Mouse (Mus musculus): ENCODE measurements around the gene Endod1. TPM values are rescaled to one million over a fixed set of nuclear protein-coding genes. Genes with fewer than 3 reads are reported as not detected.
A peak's percentile ranks its signal among the peaks of the same experiment; 100 is the strongest.

Gene Endod1
- total RNA-seq, 1 experiment = 7.6 TPM

GRCm38 (mm10) chr9:14390278-14390677, 9.0 kb upstream of the Endod1 start:
- H3K9ac ChIP-seq (ENCODE audit: insufficient read depth, low read depth, low read length, poor library complexity, severe bottlenecking) = no peak overlapping the region
- no peaks in the 10 kb centered on the region for H3K36me3 ChIP-seq (ENCODE audit: control insufficient read depth, insufficient read depth, low read length, poor library complexity, severe bottlenecking)
- H3K27ac ChIP-seq (ENCODE audit: insufficient read depth, low read depth, low read length, poor library complexity, severe bottlenecking) = no peak overlapping the region
- no peaks in the 10 kb centered on the region for H3K9me3 ChIP-seq (ENCODE audit: control insufficient read depth, insufficient read depth, low read depth, low read length)
- DNase-seq (ENCODE audit: low read depth, low spot score) = no peak
- no peaks in the 10 kb centered on the region for H3K4me1 ChIP-seq (ENCODE audit: control insufficient read depth in 2 of 2, insufficient read depth in 2 of 2, low read length in 2 of 2, poor library complexity in 1 of 2)
- in situ Hi-C loops (cut with MboI; ENCODE audit: low sequenced_read_pairs in 2 of 2, unreplicated experiment in 2 of 2) = no loop called here
- TF ChIP-seq ZC3H11A (IDR thresholded peaks at IDR 0.05; ENCODE audit: borderline replicate concordance, low read depth, low read length) (0 out of 2 replicates have a peak, but pooled peaks have one; percentile 13), HCFC1 (IDR thresholded peaks at IDR 0.05; ENCODE audit: borderline replicate concordance, insufficient read depth, low read length) (no peak)
- H3K4me3 ChIP-seq (ENCODE audit: insufficient read depth in 1 of 2, low read depth in 1 of 2, low read length in 2 of 2, poor library complexity in 1 of 2, severe bottlenecking in 1 of 2) = no peak overlapping the region

- no peaks in the 10 kb centered on the region for H3K36me3 ChIP-seq (ENCODE audit: control insufficient read depth, insufficient read depth, low read length, poor library complexity, severe bottlenecking)
- H3K9ac ChIP-seq (ENCODE audit: insufficient read depth, low read depth, low read length, poor library complexity, severe bottlenecking) = no peak overlapping the region
- H3K27ac ChIP-seq (ENCODE audit: insufficient read depth, low read depth, low read length, poor library complexity, severe bottlenecking) = no peak overlapping the region
- TF ChIP-seq HCFC1 (IDR thresholded peaks at IDR 0.05; ENCODE audit: borderline replicate concordance, insufficient read depth, low read length) (no peak), CHD2 (IDR thresholded peaks at IDR 0.05; ENCODE audit: low read depth, low read length) (no peak)
- no peaks in the 10 kb centered on the region for H3K4me1 ChIP-seq (ENCODE audit: control insufficient read depth in 2 of 2, insufficient read depth in 2 of 2, low read length in 2 of 2, poor library complexity in 1 of 2)
- in situ Hi-C loops (cut with MboI; ENCODE audit: low sequenced_read_pairs in 2 of 2, unreplicated experiment in 2 of 2) = no loop called here
- H3K9me3 ChIP-seq (ENCODE audit: control insufficient read depth, insufficient read depth, low read depth, low read length) = no peaks in the 10 kb centered on the region
- DNase-seq (ENCODE audit: low read depth, low spot score) = no peak
- no peak overlapping the region for H3K4me3 ChIP-seq (ENCODE audit: insufficient read depth in 1 of 2, low read depth in 1 of 2, low read length in 2 of 2, poor library complexity in 1 of 2, severe bottlenecking in 1 of 2)
Measured at GRCm38 (mm10) chr9:14389050-14389621, 7.8 kb upstream of the Endod1 start.

DNA sequence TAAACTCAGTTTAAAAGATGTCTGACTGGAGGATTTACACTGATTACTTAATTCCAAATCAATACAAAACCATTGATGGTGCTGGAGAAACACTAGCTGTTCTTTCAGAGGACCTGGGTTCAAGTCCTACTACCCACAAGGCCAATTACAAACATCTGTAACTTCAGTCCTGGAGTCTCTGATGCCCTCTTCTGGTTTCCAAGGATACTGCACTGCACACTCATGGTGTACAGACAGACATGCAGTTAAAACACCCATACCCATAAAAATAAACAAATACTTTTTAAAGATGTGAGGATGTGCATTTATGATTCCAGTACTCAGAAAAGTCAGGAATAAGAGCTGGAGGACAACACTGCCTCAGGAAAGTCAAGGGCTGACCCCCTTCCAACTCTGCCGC, 6.7 kb upstream of the Endod1 start:
- TF ChIP-seq ZNF384 (IDR thresholded peaks at IDR 0.05; ENCODE audit: low read depth, low read length) = no peak
- TF ChIP-seq MAFK (IDR thresholded peaks at IDR 0.05; ENCODE audit: insufficient read depth, low read depth, low read length) = no peak
- no peak for TF ChIP-seq HCFC1 (IDR thresholded peaks at IDR 0.05; ENCODE audit: borderline replicate concordance, insufficient read depth, low read length)
- no peak for TF ChIP-seq CHD2 (IDR thresholded peaks at IDR 0.05; ENCODE audit: low read depth, low read length)
- no peak for TF ChIP-seq ZC3H11A (IDR thresholded peaks at IDR 0.05; ENCODE audit: borderline replicate concordance, low read depth, low read length)
- H3K4me3 ChIP-seq (ENCODE audit: insufficient read depth in 1 of 2, low read depth in 1 of 2, low read length in 2 of 2, poor library complexity in 1 of 2, severe bottlenecking in 1 of 2) = no peak overlapping the region
- no peak overlapping the region for H3K9ac ChIP-seq (ENCODE audit: insufficient read depth, low read depth, low read length, poor library complexity, severe bottlenecking)
- H3K4me1 ChIP-seq (ENCODE audit: control insufficient read depth in 2 of 2, insufficient read depth in 2 of 2, low read length in 2 of 2, poor library complexity in 1 of 2) = no peaks in the 10 kb centered on the region
- no peak for DNase-seq (ENCODE audit: low read depth, low spot score)
- H3K27ac ChIP-seq (ENCODE audit: insufficient read depth, low read depth, low read length, poor library complexity, severe bottlenecking) = no peak overlapping the region
- in situ Hi-C loops (cut with MboI; ENCODE audit: low sequenced_read_pairs in 2 of 2, unreplicated experiment in 2 of 2) = no loop called here
- no peaks in the 10 kb centered on the region for H3K9me3 ChIP-seq (ENCODE audit: control insufficient read depth, insufficient read depth, low read depth, low read length)
- H3K36me3 ChIP-seq (ENCODE audit: control insufficient read depth, insufficient read depth, low read length, poor library complexity, severe bottlenecking) = no peaks in the 10 kb centered on the region

DNA sequence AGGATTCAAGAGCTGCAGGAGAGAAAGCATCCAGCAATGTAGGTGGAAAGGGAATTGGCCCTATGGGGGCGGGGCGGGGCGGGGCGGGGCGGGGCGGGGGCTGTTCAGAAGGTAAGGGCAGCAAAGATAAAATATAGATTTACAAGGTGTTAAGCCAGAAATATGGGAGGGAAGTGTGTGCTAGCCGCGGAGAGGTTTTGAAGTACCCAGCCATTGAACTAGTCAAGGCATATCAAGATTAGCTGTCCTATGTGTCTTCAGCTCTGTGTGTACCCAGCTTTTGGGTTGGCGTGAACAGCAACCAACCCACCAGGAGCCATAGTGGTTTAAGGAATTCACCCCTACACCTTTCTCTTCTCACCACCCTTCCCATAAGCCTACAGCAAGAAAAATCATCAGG, 5.5 kb upstream of the Endod1 start:
- H3K36me3 ChIP-seq (ENCODE audit: control insufficient read depth, insufficient read depth, low read length, poor library complexity, severe bottlenecking) = no peaks in the 10 kb centered on the region
- no peak overlapping the region for H3K9ac ChIP-seq (ENCODE audit: insufficient read depth, low read depth, low read length, poor library complexity, severe bottlenecking)
- H3K4me1 ChIP-seq (ENCODE audit: control insufficient read depth in 2 of 2, insufficient read depth in 2 of 2, low read length in 2 of 2, poor library complexity in 1 of 2) = peaks cover 0 to 2% of the 10 kb centered on the region in 2 experiments; a peak in 2 of 4 replicates
- in situ Hi-C loops (cut with MboI; ENCODE audit: low sequenced_read_pairs in 2 of 2, unreplicated experiment in 2 of 2) = no loop called here
- no peaks in the 10 kb centered on the region for H3K9me3 ChIP-seq (ENCODE audit: control insufficient read depth, insufficient read depth, low read depth, low read length)
- no peak for DNase-seq (ENCODE audit: low read depth, low spot score)
- TF ChIP-seq ZNF384 (IDR thresholded peaks at IDR 0.05; ENCODE audit: low read depth, low read length) = no peak
- no peak for TF ChIP-seq HCFC1 (IDR thresholded peaks at IDR 0.05; ENCODE audit: borderline replicate concordance, insufficient read depth, low read length)
- no peak for TF ChIP-seq MAFK (IDR thresholded peaks at IDR 0.05; ENCODE audit: insufficient read depth, low read depth, low read length)
- TF ChIP-seq ZC3H11A (IDR thresholded peaks at IDR 0.05; ENCODE audit: borderline replicate concordance, low read depth, low read length) = no peak
- TF ChIP-seq CHD2 (IDR thresholded peaks at IDR 0.05; ENCODE audit: low read depth, low read length) = no peak
- H3K4me3 ChIP-seq (ENCODE audit: insufficient read depth in 1 of 2, low read depth in 1 of 2, low read length in 2 of 2, poor library complexity in 1 of 2, severe bottlenecking in 1 of 2) = no peak overlapping the region
- H3K27ac ChIP-seq (ENCODE audit: insufficient read depth, low read depth, low read length, poor library complexity, severe bottlenecking) = no peak overlapping the region

DNA sequence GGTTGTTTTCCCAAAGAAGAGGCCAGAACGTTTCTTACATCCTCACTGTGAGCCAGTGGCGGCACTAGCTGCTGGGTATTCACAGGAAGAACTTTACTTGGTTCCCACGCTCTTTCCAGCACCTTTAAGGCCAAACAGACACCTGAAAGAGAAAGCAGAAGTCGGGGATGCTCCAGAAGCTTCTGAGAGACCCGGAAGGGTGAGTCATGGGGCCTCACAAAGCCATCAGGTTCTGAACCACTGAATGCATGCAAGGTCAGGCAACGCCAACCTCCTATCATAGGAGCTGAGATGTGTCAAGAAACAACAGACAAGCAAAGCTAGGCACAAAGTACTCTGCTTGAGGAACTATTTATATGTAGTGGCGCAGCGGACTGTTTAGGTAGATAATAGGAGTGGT, 4.4 kb upstream of the Endod1 start:
- DNase-seq (ENCODE audit: low read depth, low spot score) = no peak

More for the DNA sequence above, 4.4 kb upstream of the Endod1 start:
- no peak for TF ChIP-seq HCFC1 (IDR thresholded peaks at IDR 0.05; ENCODE audit: borderline replicate concordance, insufficient read depth, low read length)
- TF ChIP-seq CHD2 (IDR thresholded peaks at IDR 0.05; ENCODE audit: low read depth, low read length) = no peak
- no peak for TF ChIP-seq MAFK (IDR thresholded peaks at IDR 0.05; ENCODE audit: insufficient read depth, low read depth, low read length)
- TF ChIP-seq ZNF384 (IDR thresholded peaks at IDR 0.05; ENCODE audit: low read depth, low read length) = no peak
- no peak for TF ChIP-seq ZC3H11A (IDR thresholded peaks at IDR 0.05; ENCODE audit: borderline replicate concordance, low read depth, low read length)
- H3K36me3 ChIP-seq (ENCODE audit: control insufficient read depth, insufficient read depth, low read length, poor library complexity, severe bottlenecking) = no peaks in the 10 kb centered on the region
- no peak overlapping the region for H3K4me3 ChIP-seq (ENCODE audit: insufficient read depth in 1 of 2, low read depth in 1 of 2, low read length in 2 of 2, poor library complexity in 1 of 2, severe bottlenecking in 1 of 2)
- peaks cover 0 to 2% of the 10 kb centered on the region in 2 experiments; a peak in 2 of 4 replicates for H3K4me1 ChIP-seq (ENCODE audit: control insufficient read depth in 2 of 2, insufficient read depth in 2 of 2, low read length in 2 of 2, poor library complexity in 1 of 2)
- no peak overlapping the region for H3K27ac ChIP-seq (ENCODE audit: insufficient read depth, low read depth, low read length, poor library complexity, severe bottlenecking)
- no peak overlapping the region for H3K9ac ChIP-seq (ENCODE audit: insufficient read depth, low read depth, low read length, poor library complexity, severe bottlenecking)
- in situ Hi-C loops (cut with MboI; ENCODE audit: low sequenced_read_pairs in 2 of 2, unreplicated experiment in 2 of 2) = no loop called here
- H3K9me3 ChIP-seq (ENCODE audit: control insufficient read depth, insufficient read depth, low read depth, low read length) = no peaks in the 10 kb centered on the region
